Comparison of ENCODE assay signal across 27 mouse cellular contexts in genomic region chr17:56995046-56995445, GRCm38 (mm10). TPM values are rescaled to one million over a fixed set of nuclear protein-coding genes. Genes with fewer than 3 reads are reported as not detected.
DNase-seq lines count a peak whose midpoint lies in the region; TF ChIP-seq lines count a peak whose summit lies in the region.
"Had no signal": no experiment of that assay in that cellular context is flagged by ENCODE, and none has a peak within 500 bp of the region (broad histone marks: within the 10 kb centered on the region; RNA-seq: fewer than 3 reads in every experiment).

No protein-coding gene starts in this region.

- DNase-seq in adrenal gland, postnatal 10 days: peak; percentile 53
- DNase-seq in adrenal gland, adult 8-10 months: no peak
- peak; percentile 17 for DNase-seq in cerebellum, adult 9-10 months
- no peak for DNase-seq in cerebellum, adult 11-12 months
- DNase-seq in MEL (ENCODE audit: low read depth, low spot score): no peak
- peak; percentile 53 for DNase-seq in adrenal gland, postnatal 25 days
- no peak for DNase-seq in urinary bladder, postnatal 25 days (ENCODE audit: low spot score)
- no peak for DNase-seq in spleen, adult 18-20 months
- DNase-seq: cerebellum, adult 18-20 months; cerebellum, postnatal 10 days; cerebellum, postnatal 25 days; embryo, embryonic 11 days; gastrocnemius, adult 2 months had no signal

- H3K9me3 ChIP-seq in MEL (replicated peaks; ENCODE audit: insufficient read depth, low read length): no peaks in the 10 kb centered on the region
- H3K9me3 ChIP-seq: embryonic facial prominence, embryonic 13.5 days; embryonic facial prominence, embryonic 15.5 days; forebrain, embryonic 10.5 days; forebrain, embryonic 12.5 days had no signal

- TF ChIP-seq POLR2A in MEL (IDR thresholded peaks at IDR 0.05; ENCODE audit: control insufficient read depth in 1 of 2, insufficient read depth in 1 of 2, low read depth in 1 of 2, low read length in 2 of 2, poor library complexity in 1 of 2): no peak

- no peak for TF ChIP-seq RAD21 in MEL (IDR thresholded peaks at IDR 0.05; ENCODE audit: low read depth, low read length)

- TF ChIP-seq EP300 in MEL (IDR thresholded peaks at IDR 0.05; ENCODE audit: low read depth in 1 of 2, low read length in 2 of 2): no peak

- peaks cover 2 to 8% of the 10 kb centered on the region in 2 experiments for H3K36me3 ChIP-seq in MEL (ENCODE audit: control insufficient read depth in 1 of 2, insufficient read depth in 2 of 2, low read length in 2 of 2)

- TF ChIP-seq CTCF in MEL (IDR thresholded peaks at IDR 0.05 in 2 of 3, conservative IDR thresholded peaks at IDR 0.05 in 1 of 3; ENCODE audit: control insufficient read depth in 1 of 3, insufficient read depth in 1 of 3, low read depth in 2 of 3, low read length in 3 of 3, poor library complexity in 1 of 3, severe bottlenecking in 1 of 3): no peak

- H3K27ac ChIP-seq in MEL (ENCODE audit: control insufficient read depth, low read depth, low read length): no peak overlapping the region
- H3K27ac ChIP-seq: embryonic facial prominence, embryonic 13.5 days; embryonic facial prominence, embryonic 15.5 days; forebrain, embryonic 10.5 days; forebrain, embryonic 12.5 days; gastrocnemius, adult 2 months had no signal

- peaks cover 17% of the 10 kb centered on the region for H3K79me2 ChIP-seq in MEL (ENCODE audit: control insufficient read depth, insufficient read depth, low read length, poor library complexity)

- H3K27me3 ChIP-seq in MEL (ENCODE audit: control insufficient read depth in 1 of 2, insufficient read depth in 2 of 2, low read length in 2 of 2): no peaks in the 10 kb centered on the region
- H3K27me3 ChIP-seq: embryonic facial prominence, embryonic 13.5 days; embryonic facial prominence, embryonic 15.5 days; forebrain, embryonic 12.5 days; Patski had no signal

- H3K9ac ChIP-seq in MEL (ENCODE audit: control insufficient read depth, low read depth, low read length, poor library complexity, severe bottlenecking): no peak overlapping the region
- H3K9ac ChIP-seq: embryonic facial prominence, embryonic 15.5 days; forebrain, embryonic 12.5 days had no signal

- H3K4me1 ChIP-seq in MEL (ENCODE audit: control insufficient read depth in 1 of 2, insufficient read depth in 2 of 2, low read length in 2 of 2): peaks cover 0 to 19% of the 10 kb centered on the region in 2 experiments; a peak in 2 of 4 replicates

- no peak overlapping the region for H3K4me3 ChIP-seq in MEL (ENCODE audit: control insufficient read depth in 1 of 2, insufficient read depth in 1 of 2, low read depth in 2 of 2, low read length in 2 of 2)
- H3K4me3 ChIP-seq: embryonic facial prominence, embryonic 13.5 days; embryonic facial prominence, embryonic 15.5 days; erythroblast, embryonic 14.5 days; forebrain, embryonic 10.5 days; forebrain, embryonic 12.5 days; gastrocnemius, adult 2 months had no signal

TF ChIP-seq in MEL, 35 proteins besides CTCF, POLR2A, EP300 and RAD21:
- TF ChIP-seq ETS1 (IDR thresholded peaks at IDR 0.05; ENCODE audit: low read depth, low read length): no peak
- TF ChIP-seq TBP (IDR thresholded peaks at IDR 0.05; ENCODE audit: low read depth, low read length): no peak
- 0 out of 2 replicates have a peak, but pooled peaks have one; percentile 7 for TF ChIP-seq ZNF384 (IDR thresholded peaks at IDR 0.05; ENCODE audit: low read depth, low read length)
- TF ChIP-seq HCFC1 (IDR thresholded peaks at IDR 0.05; ENCODE audit: low read depth, low read length): no peak

RNA-seq across cellular contexts. Expression of gene Alkbh7, which starts 2.1 kb away (rescaled TPM):
- 10 to 100 TPM; 63.6 to 68.9 TPM for total RNA-seq in adrenal gland, postnatal 10 days (2021)
- 10 to 100 TPM; 69.8 to 87.3 (median 77.2) TPM for total RNA-seq in adrenal gland, adult 8-10 months (2022)
- 22.5 and 26.4 TPM in 2 replicates for total RNA-seq in MEL (2012; rRNA removed)
- polyA plus RNA-seq in MEL (2012; ENCODE audit: insufficient read depth in 1 of 2, insufficient read length in 2 of 2, low read depth in 1 of 2, low replicate concordance in 2 of 2, missing spikeins in 1 of 2): 10 to 100 TPM in 1 of 2 experiments, not detected in 1; 18.9 TPM
- 67.3 and 95.1 TPM in 2 replicates for total RNA-seq in adrenal gland, postnatal 25 days (2021)

RNA-seq across cellular contexts. Expression of gene Pspn, which starts 4.8 kb away (rescaled TPM):
- under 1 TPM; 0.87 to 0.97 TPM for total RNA-seq in adrenal gland, postnatal 10 days (2021)
- 1 to 10 TPM in 2 of 4 experiments, not detected in 2; 2.1 to 2.8 TPM for total RNA-seq in adrenal gland, adult 8-10 months (2022)
- total RNA-seq in MEL (2012; rRNA removed): not detected in 2 replicates
- polyA plus RNA-seq in MEL (2012; ENCODE audit: insufficient read depth in 1 of 2, insufficient read length in 2 of 2, low read depth in 1 of 2, low replicate concordance in 2 of 2, missing spikeins in 1 of 2): 1 to 10 TPM in 1 of 2 experiments, not detected in 1; 1.0 TPM
- 0.76 and 2.3 TPM in 2 replicates for total RNA-seq in adrenal gland, postnatal 25 days (2021)
- total RNA-seq: ES-E14; gastrocnemius, adult 2 months had no signal
- polyA plus RNA-seq: activated CD4-positive, CD25-positive, alpha-beta regulatory T cell, adult 4 months; cortical plate, adult 2 months; embryonic facial prominence, embryonic 11.5 days; embryonic facial prominence, embryonic 13.5 days; embryonic facial prominence, embryonic 15.5 days; erythroblast, embryonic 14.5 days had no signal

RNA-seq across cellular contexts. Expression of gene Clpp, which starts 4.9 kb away (rescaled TPM):
- 10 to 100 TPM; 95.9 TPM for total RNA-seq in adrenal gland, postnatal 10 days (2021)
- 100 to 1,000 TPM; 112 to 127 (median 116) TPM for total RNA-seq in adrenal gland, adult 8-10 months (2022)
- total RNA-seq in MEL (2012; rRNA removed): 177 TPM in 2 replicates
- 100 to 1,000 TPM in 1 of 2 experiments, not detected in 1; 178 TPM for polyA plus RNA-seq in MEL (2012; ENCODE audit: insufficient read depth in 1 of 2, insufficient read length in 2 of 2, low read depth in 1 of 2, low replicate concordance in 2 of 2, missing spikeins in 1 of 2)
- 106 and 120 TPM in 2 replicates for total RNA-seq in adrenal gland, postnatal 25 days (2021)

RNA-seq across cellular contexts. Expression of gene Acer1, which starts 13.1 kb away (rescaled TPM):
- not detected for total RNA-seq in adrenal gland, postnatal 10 days (2021)
- total RNA-seq in adrenal gland, adult 8-10 months (2022): under 1 TPM in 2 of 4 experiments, not detected in 2; 0.20 to 0.24 TPM
- not detected in 2 replicates for total RNA-seq in MEL (2012; rRNA removed)
- polyA plus RNA-seq in MEL (2012; ENCODE audit: insufficient read depth in 1 of 2, insufficient read length in 2 of 2, low read depth in 1 of 2, low replicate concordance in 2 of 2, missing spikeins in 1 of 2): under 1 TPM in 1 of 2 experiments, not detected in 1; 0.03 TPM
- total RNA-seq in adrenal gland, postnatal 25 days (2021): 0.38 and 0.70 TPM in 2 replicates
- total RNA-seq: gastrocnemius, adult 2 months had no signal
- polyA plus RNA-seq: activated CD4-positive, CD25-positive, alpha-beta regulatory T cell, adult 4 months; C2C12; cortical plate, adult 2 months; embryonic facial prominence, embryonic 11.5 days; erythroblast, embryonic 14.5 days; forebrain, embryonic 10.5 days; forebrain, embryonic 12.5 days; forebrain, embryonic 14.5 days; forebrain, embryonic 16.5 days; frontal cortex, adult 2 months; Patski had no signal

RNA-seq across cellular contexts. Expression of gene Gtf2f1, which starts 16.0 kb away (rescaled TPM):
- total RNA-seq in adrenal gland, postnatal 10 days (2021): 10 to 100 TPM; 43.0 to 44.8 TPM
- total RNA-seq in adrenal gland, adult 8-10 months (2022): 10 to 100 TPM; 45.6 to 68.2 (median 54.2) TPM
- 116 and 145 TPM in 2 replicates for total RNA-seq in MEL (2012; rRNA removed)
- 100 to 1,000 TPM in 1 of 2 experiments, not detected in 1; 171 TPM for polyA plus RNA-seq in MEL (2012; ENCODE audit: insufficient read depth in 1 of 2, insufficient read length in 2 of 2, low read depth in 1 of 2, low replicate concordance in 2 of 2, missing spikeins in 1 of 2)
- 46.1 and 55.3 TPM in 2 replicates for total RNA-seq in adrenal gland, postnatal 25 days (2021)

Comparison
In these comparisons a context has a peak if more than half of its experiments do, and no peak if none do; other contexts are left out.
1. DNase-seq: peak in adrenal gland, postnatal 10 days (single experiment), cerebellum, adult 9-10 months (single experiment) and adrenal gland, postnatal 25 days (single experiment); none in adrenal gland, adult 8-10 months (single experiment), cerebellum, adult 11-12 months (single experiment), MEL (single experiment), urinary bladder, postnatal 25 days (single experiment) and spleen, adult 18-20 months (0 of 2).